Mouse (Mus musculus) heart, postnatal 0 days (tissue): ENCODE results near the gene Rubcn.

ENCODE experiments used
- CTCF ChIP-seq: IDR thresholded peaks from 2 replicates; pipeline ENCODE4 v1.5.1; 2016; ENCODE audit warnings: antibody characterized with exemption, control low read depth, low read depth
- EP300 ChIP-seq: IDR thresholded peaks from 2 replicates; pipeline ENCODE4 v1.6.1; 2016; ENCODE audit warnings: antibody characterized with exemption, low read depth

DNA sequence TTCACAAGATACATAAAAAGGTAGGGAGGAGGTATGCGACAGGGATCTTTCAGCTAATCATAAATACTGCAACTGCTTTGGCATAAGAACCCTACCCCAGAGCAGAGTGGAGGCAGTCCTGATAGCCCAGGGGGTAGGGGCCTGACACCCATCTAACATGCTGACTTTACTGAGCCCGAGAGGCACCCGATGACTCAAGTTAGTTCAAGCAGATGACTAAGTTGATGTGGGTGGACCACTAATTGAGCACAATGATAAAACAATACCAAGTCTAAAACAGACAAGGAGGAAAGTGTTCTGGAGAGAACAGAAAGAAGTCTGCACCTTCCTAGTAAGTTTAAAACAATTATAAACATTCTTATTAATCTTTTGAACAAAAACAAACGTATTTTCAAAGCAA, 46.1 kb downstream of the Rubcn start:
- no peak for TF ChIP-seq CTCF
- TF ChIP-seq EP300: no peak
